Mouse (Mus musculus): ENCODE measurements around the gene Ptprb. TPM values are rescaled to one million over a fixed set of nuclear protein-coding genes. Genes with fewer than 3 reads are reported as not detected.

Gene Ptprb
- polyA plus RNA-seq, 1 experiment = 0.02 TPM

GRCm38 (mm10) chr10:116397973-116398372 is 122.7 kb downstream of the Ptprb start:
- Histone ChIP-seq H3K4me1 (ENCODE audit: control insufficient read depth) (no peaks in the 10 kb centered on the region), H3K36me3 (ENCODE audit: control insufficient read depth) (no peaks in the 10 kb centered on the region), H3K27me3 (ENCODE audit: control insufficient read depth) (no peaks in the 10 kb centered on the region), H3K4me3 (replicated peaks) (no peak overlapping the region), H3K9me3 (ENCODE audit: control insufficient read depth, low read length) (no peaks in the 10 kb centered on the region)
- TF ChIP-seq TAL1 (IDR thresholded peaks at IDR 0.05; ENCODE audit: low read length) (no peak), GATA1 (IDR thresholded peaks at IDR 0.05; ENCODE audit: low read length) (no peak)

DNA sequence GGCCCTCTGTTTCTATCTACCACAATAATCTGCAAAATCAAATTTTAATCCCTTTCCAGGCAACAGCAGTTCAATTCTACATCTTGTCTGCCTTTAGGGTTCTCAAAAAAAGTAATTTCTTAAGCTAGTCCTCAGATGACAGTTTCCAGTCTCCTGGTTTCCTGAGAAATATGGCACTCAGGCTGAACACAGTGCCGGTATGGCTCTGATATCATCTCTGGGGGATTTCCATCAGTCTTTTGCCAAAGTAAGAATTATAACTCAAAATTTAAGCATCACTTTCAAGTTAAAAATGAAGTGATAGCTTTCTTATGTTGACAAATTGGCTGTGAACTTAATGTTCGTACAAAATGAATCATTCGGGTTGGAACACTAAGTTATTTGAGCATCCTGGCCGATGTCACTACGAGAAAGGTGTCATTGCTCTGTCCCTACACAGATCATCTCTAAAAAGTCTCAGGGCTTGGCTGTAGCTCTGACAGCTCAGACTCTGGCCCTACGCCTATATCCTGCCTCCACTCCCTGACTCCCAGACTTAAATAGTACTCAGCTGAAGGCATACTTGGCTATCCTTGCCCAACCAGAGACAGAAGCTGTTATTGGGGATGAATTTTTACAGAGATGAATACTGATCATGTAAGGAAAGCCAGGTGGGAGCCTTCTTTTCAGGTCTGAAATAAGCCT is 127.6 kb downstream of the Ptprb start:
- Histone ChIP-seq H3K4me3 (replicated peaks) (no peak overlapping the region), H3K4me1 (ENCODE audit: control insufficient read depth) (no peaks in the 10 kb centered on the region), H3K9me3 (ENCODE audit: control insufficient read depth, low read length) (no peaks in the 10 kb centered on the region), H3K27me3 (ENCODE audit: control insufficient read depth) (no peaks in the 10 kb centered on the region), H3K36me3 (ENCODE audit: control insufficient read depth) (no peaks in the 10 kb centered on the region)
- no peak for TF ChIP-seq GATA1 (IDR thresholded peaks at IDR 0.05; ENCODE audit: low read length)
- no peak for TF ChIP-seq TAL1 (IDR thresholded peaks at IDR 0.05; ENCODE audit: low read length)

GRCm38 (mm10) chr10:116403679-116404078 is 128.4 kb downstream of the Ptprb start:
- H3K4me3 ChIP-seq (replicated peaks) = no peak overlapping the region
- TF ChIP-seq TAL1 (IDR thresholded peaks at IDR 0.05; ENCODE audit: low read length) (no peak), GATA1 (IDR thresholded peaks at IDR 0.05; ENCODE audit: low read length) (no peak)
- H3K27me3 ChIP-seq (ENCODE audit: control insufficient read depth) = no peaks in the 10 kb centered on the region
- no peaks in the 10 kb centered on the region for H3K36me3 ChIP-seq (ENCODE audit: control insufficient read depth)
- H3K9me3 ChIP-seq (ENCODE audit: control insufficient read depth, low read length) = no peaks in the 10 kb centered on the region
- H3K4me1 ChIP-seq (ENCODE audit: control insufficient read depth) = no peaks in the 10 kb centered on the region

DNA sequence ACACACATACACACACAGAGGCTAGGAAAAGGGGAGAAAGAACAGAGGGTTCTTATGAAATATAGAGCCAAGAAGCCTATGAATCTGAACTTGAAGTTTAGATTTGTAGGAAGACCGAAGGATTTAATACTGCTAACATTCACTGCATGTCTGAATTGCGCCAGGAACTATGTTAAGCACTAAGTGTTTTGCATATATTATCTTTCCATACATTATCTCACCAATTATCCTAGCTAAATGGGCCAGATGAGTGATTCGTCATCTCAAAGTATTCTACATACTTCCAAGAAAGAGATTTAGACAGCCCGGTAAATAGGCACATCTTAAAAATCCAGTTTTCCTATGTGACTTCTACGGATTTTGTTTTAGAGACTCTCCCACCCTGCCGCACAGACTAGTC is 129.7 kb downstream of the Ptprb start:
- Histone ChIP-seq H3K4me1 (ENCODE audit: control insufficient read depth) (no peaks in the 10 kb centered on the region), H3K27me3 (ENCODE audit: control insufficient read depth) (no peaks in the 10 kb centered on the region), H3K9me3 (ENCODE audit: control insufficient read depth, low read length) (no peaks in the 10 kb centered on the region), H3K4me3 (replicated peaks) (no peak overlapping the region), H3K36me3 (ENCODE audit: control insufficient read depth) (no peaks in the 10 kb centered on the region)
- TF ChIP-seq TAL1 (IDR thresholded peaks at IDR 0.05; ENCODE audit: low read length) (no peak), GATA1 (IDR thresholded peaks at IDR 0.05; ENCODE audit: low read length) (no peak)

- Histone ChIP-seq H3K27me3 (ENCODE audit: control insufficient read depth) (no peaks in the 10 kb centered on the region), H3K4me3 (replicated peaks) (no peak overlapping the region), H3K36me3 (ENCODE audit: control insufficient read depth) (no peaks in the 10 kb centered on the region), H3K9me3 (ENCODE audit: control insufficient read depth, low read length) (no peaks in the 10 kb centered on the region), H3K4me1 (ENCODE audit: control insufficient read depth) (no peaks in the 10 kb centered on the region)
- TF ChIP-seq GATA1 (IDR thresholded peaks at IDR 0.05; ENCODE audit: low read length) (no peak), TAL1 (IDR thresholded peaks at IDR 0.05; ENCODE audit: low read length) (no peak)
These were observed 132.5 kb downstream of the Ptprb start for GRCm38 (mm10) chr10:116407684-116408359.

DNA sequence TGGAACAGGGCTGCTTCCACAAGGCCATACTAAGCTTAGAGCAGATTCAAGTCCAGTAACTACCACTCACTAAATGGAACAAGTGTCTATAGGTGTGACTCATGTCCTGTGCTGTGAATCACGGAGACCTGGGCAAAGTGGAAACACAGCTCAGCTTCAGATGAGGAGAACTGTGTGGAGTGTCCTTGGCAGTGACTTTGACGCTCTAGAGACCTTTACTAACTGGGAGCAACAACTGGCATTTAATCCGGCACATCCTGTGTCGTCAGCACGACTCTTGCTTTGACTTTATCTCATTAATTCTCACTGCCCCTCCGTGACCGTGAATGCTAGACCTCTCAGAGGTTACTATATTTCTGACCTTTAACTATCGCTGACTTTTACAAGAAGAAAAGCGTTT is 135.5 kb downstream of the Ptprb start:
- no peak overlapping the region for H3K4me3 ChIP-seq (replicated peaks)
- TF ChIP-seq TAL1 (IDR thresholded peaks at IDR 0.05; ENCODE audit: low read length) (no peak), GATA1 (IDR thresholded peaks at IDR 0.05; ENCODE audit: low read length) (no peak)
- H3K27me3 ChIP-seq (ENCODE audit: control insufficient read depth) = no peaks in the 10 kb centered on the region
- no peaks in the 10 kb centered on the region for H3K4me1 ChIP-seq (ENCODE audit: control insufficient read depth)
- H3K36me3 ChIP-seq (ENCODE audit: control insufficient read depth) = no peaks in the 10 kb centered on the region
- no peaks in the 10 kb centered on the region for H3K9me3 ChIP-seq (ENCODE audit: control insufficient read depth, low read length)

GRCm38 (mm10) chr10:116416142-116416541 is 140.8 kb downstream of the Ptprb start:
- TF ChIP-seq TAL1 (IDR thresholded peaks at IDR 0.05; ENCODE audit: low read length) (no peak), GATA1 (IDR thresholded peaks at IDR 0.05; ENCODE audit: low read length) (no peak)
- H3K27me3 ChIP-seq (ENCODE audit: control insufficient read depth) = no peaks in the 10 kb centered on the region
- H3K4me3 ChIP-seq (replicated peaks) = no peak overlapping the region
- no peaks in the 10 kb centered on the region for H3K36me3 ChIP-seq (ENCODE audit: control insufficient read depth)
- no peaks in the 10 kb centered on the region; the same call in 1 of the 2 replicates for H3K9me3 ChIP-seq (ENCODE audit: control insufficient read depth, low read length)
- H3K4me1 ChIP-seq (ENCODE audit: control insufficient read depth) = no peaks in the 10 kb centered on the region

- no peaks in the 10 kb centered on the region for H3K36me3 ChIP-seq (ENCODE audit: control insufficient read depth)
- H3K4me3 ChIP-seq (replicated peaks) = no peak overlapping the region
- no peak for TF ChIP-seq TAL1 (IDR thresholded peaks at IDR 0.05; ENCODE audit: low read length)
- no peak for TF ChIP-seq GATA1 (IDR thresholded peaks at IDR 0.05; ENCODE audit: low read length)
- no peaks in the 10 kb centered on the region for H3K27me3 ChIP-seq (ENCODE audit: control insufficient read depth)
- no peaks in the 10 kb centered on the region; the same call in 1 of the 2 replicates for H3K9me3 ChIP-seq (ENCODE audit: control insufficient read depth, low read length)
- no peaks in the 10 kb centered on the region for H3K4me1 ChIP-seq (ENCODE audit: control insufficient read depth)
These were observed 141.4 kb downstream of the Ptprb start for GRCm38 (mm10) chr10:116416726-116417125.

DNA sequence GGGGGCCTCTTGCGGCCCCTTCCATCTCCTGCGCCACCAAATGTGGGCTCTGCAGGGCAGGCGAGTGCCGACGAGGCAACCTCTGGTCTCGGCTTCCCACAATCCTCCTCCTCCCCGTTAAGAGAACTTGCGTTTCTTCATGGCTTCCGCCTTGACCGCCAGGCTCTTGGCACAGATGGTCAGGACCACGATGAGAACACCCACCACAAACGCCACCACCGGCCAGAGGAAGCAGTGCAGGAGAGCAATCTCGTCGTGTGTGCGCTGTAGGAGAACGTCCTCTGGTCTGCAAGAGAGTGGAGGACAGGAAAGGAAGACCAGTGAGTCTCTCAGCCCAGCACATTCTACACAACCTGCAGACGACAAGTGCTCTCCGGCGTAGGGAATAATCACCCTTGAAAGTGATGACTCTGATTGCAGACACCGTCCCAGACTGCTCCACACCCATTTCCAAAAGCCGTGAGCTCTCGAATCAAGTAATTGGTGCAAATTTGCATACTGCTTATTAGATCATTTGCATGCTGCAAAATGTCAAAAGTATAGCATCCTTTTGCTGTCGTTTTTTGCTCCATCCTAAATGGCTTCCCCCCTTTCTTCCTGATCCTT is 142.9 kb downstream of the Ptprb start:
- no peaks in the 10 kb centered on the region for H3K4me1 ChIP-seq (ENCODE audit: control insufficient read depth)
- H3K9me3 ChIP-seq (ENCODE audit: control insufficient read depth, low read length) = no peaks in the 10 kb centered on the region; the same call in 1 of the 2 replicates
- no peaks in the 10 kb centered on the region for H3K27me3 ChIP-seq (ENCODE audit: control insufficient read depth)
- TF ChIP-seq TAL1 (IDR thresholded peaks at IDR 0.05; ENCODE audit: low read length) (no peak), GATA1 (IDR thresholded peaks at IDR 0.05; ENCODE audit: low read length) (no peak)
- no peak overlapping the region for H3K4me3 ChIP-seq (replicated peaks)
- no peaks in the 10 kb centered on the region for H3K36me3 ChIP-seq (ENCODE audit: control insufficient read depth)
